Mouse (Mus musculus) v-Abl transformed pro-B cells (cell line): ENCODE data around the gene Yipf1.

Experiments
- in situ Hi-C, 2 experiments: fragments of 400-800 bp; cut with MboI; formaldehyde crosslinking; loops; one replicate each; pipeline ENCODE4 v1.15.1; 2025; ENCODE audit not compliant: unreplicated experiment in 2 of 2

The Yipf1 gene

GRCm38 (mm10) chr4:107313690-107314478 lies at the start of gene Yipf1:
TSS of gene Yipf1 (plus strand) at chr4:107314363.
- in situ Hi-C loops, result loop anchor here (5.0 kb wide), 1 partner anchor 62 kb away; the partner anchor contains the start of genes Hspb11 (in 2 of the 2) and Lrrc42 (in 2 of the 2)

- in situ Hi-C loops, result no loop called here
Observed at GRCm38 (mm10) chr4:107273683-107274082, 40.5 kb upstream of the Yipf1 start.

GRCm38 (mm10) chr4:107274511-107274910 lies 39.7 kb upstream of the Yipf1 start:
- in situ Hi-C loops, result no loop called here

GRCm38 (mm10) chr4:107278188-107278707 lies 35.9 kb upstream of the Yipf1 start:
- in situ Hi-C loops, result no loop called here

GRCm38 (mm10) chr4:107280843-107281475 lies 33.2 kb upstream of the Yipf1 start:
- in situ Hi-C loops, result no loop called here

- in situ Hi-C loops, result no loop called here
Observed at GRCm38 (mm10) chr4:107285446-107286200, 28.5 kb upstream of the Yipf1 start.

GRCm38 (mm10) chr4:107286386-107286785 lies 27.8 kb upstream of the Yipf1 start:
- in situ Hi-C loops, result no loop called here

- in situ Hi-C loops, result no loop called here
Observed at GRCm38 (mm10) chr4:107287517-107287916, 26.6 kb upstream of the Yipf1 start.

- in situ Hi-C loops, result no loop called here
Observed at GRCm38 (mm10) chr4:107291611-107292272, 22.4 kb upstream of the Yipf1 start.

GRCm38 (mm10) chr4:107292273-107292662 lies 21.9 kb upstream of the Yipf1 start:
- in situ Hi-C loops, result no loop called here

GRCm38 (mm10) chr4:107298071-107298606 lies 16.0 kb upstream of the Yipf1 start:
- in situ Hi-C loops, result no loop called here

- in situ Hi-C loops, result no loop called here
Observed at GRCm38 (mm10) chr4:107299779-107300340, 14.3 kb upstream of the Yipf1 start.

GRCm38 (mm10) chr4:107300371-107300770 lies 13.8 kb upstream of the Yipf1 start:
- in situ Hi-C loops, result no loop called here

GRCm38 (mm10) chr4:107300902-107301555 lies 13.1 kb upstream of the Yipf1 start:
- in situ Hi-C loops, result no loop called here

GRCm38 (mm10) chr4:107302221-107302620 lies 11.9 kb upstream of the Yipf1 start:
- in situ Hi-C loops, result no loop called here

GRCm38 (mm10) chr4:107302832-107303231 lies 11.3 kb upstream of the Yipf1 start:
- in situ Hi-C loops, result no loop called here

GRCm38 (mm10) chr4:107303531-107303930 lies 10.6 kb upstream of the Yipf1 start:
- in situ Hi-C loops, result no loop called here

- in situ Hi-C loops, result no loop called here
Observed at GRCm38 (mm10) chr4:107306966-107307365, 7.2 kb upstream of the Yipf1 start, which contains the start of gene Dio1. TSS of gene Dio1 (minus strand) at chr4:107307169.

- in situ Hi-C loops, result loop anchor here (5.0 kb wide), 1 partner anchor 62 kb away; the partner anchor contains the start of genes Hspb11 (in 2 of the 2) and Lrrc42 (in 2 of the 2)
Observed at GRCm38 (mm10) chr4:107314479-107314805, 279 bp downstream of the Yipf1 start.
